Mouse (Mus musculus): ENCODE data around the gene Triobp. TPM values are rescaled to one million over a fixed set of nuclear protein-coding genes. Genes with fewer than 3 reads are reported as not detected.

Triobp gene
- total RNA-seq, 2 experiments from 2014 or later, result 16.3 to 43.6 TPM

GRCm38 (mm10) chr15:79050964-79051363, 103.4 kb downstream of the Triobp start:
- ATAC-seq (replicated peaks; ENCODE audit: low FRiP score, poor library complexity, severe bottlenecking), result no peak

DNA sequence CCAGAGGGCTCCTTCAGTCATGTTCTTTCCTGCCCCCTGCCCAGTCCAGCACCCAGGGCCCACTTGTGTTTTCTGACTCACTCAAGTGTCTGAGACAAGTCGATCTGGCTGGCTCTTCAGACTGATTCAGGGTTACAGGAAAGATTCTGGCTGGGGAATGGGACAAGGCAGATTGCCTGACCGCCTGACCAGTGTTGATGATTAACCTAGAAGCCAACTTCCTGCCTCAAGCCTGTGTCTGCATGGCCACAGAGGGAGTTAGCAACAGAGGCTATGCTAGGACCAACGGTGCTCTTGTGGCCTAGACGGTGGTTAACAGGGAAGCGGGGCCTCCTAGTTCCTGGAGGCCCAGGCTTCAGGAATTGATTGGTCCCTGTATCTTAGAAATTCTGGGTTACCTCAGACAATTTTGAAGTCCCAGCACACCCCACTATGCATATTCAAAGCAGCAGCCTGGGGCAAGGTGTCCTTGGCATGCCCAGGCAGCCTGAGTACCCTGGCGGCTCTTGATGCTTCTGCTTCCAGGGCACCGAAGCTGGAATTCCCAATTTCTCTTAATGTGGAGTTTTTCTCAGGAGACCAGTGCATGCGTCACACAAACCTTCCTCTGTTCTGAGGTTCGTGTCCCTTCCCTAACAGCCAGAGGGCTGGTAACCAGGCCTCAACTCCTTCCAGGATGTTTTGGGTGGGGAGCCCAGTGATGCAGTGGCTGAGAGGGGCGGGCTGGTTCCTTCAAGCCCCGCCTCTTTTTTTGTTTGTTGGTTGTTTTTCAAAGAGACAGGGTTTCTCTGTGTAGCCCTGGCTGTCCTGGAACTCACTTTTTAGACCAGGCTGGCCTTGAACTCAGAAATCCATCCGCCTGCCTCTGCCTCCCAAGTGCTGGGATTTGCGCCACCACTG, 104.2 kb downstream of the Triobp start:
- ATAC-seq (replicated peaks; ENCODE audit: low FRiP score, poor library complexity, severe bottlenecking), result no peak

DNA sequence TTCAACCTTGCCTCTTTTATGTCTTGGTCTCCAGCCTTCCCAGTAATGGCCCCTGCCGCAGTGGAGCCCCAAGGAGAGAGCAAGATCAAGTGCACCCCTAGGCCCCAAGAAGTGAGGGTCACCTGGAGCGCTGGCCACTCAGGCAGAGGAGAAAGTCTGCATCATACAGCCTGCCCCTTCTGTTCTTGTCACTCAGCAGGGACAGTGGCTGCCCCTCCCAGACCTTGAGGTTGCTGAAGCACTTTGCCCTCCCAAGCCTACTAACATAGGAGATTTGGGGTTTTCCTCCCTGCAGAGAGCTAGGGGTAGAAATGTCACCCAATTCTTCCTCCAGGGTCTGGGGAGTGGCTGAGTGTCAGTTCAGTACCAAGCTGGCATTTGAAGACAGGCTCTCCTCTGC, 104.8 kb downstream of the Triobp start:
- ATAC-seq (replicated peaks; ENCODE audit: low FRiP score, poor library complexity, severe bottlenecking), result no peak

Other genes starting within 250 kb of the Triobp start
- not detected in 2 replicates for gene Elfn2, start 229.0 kb upstream of the Triobp start, total RNA-seq (2015; ENCODE audit: low replicate concordance)
- 0.09 TPM in 1 of 2 replicates, not detected in the other for gene Elfn2, start 229.0 kb upstream of the Triobp start, total RNA-seq (2017; ENCODE audit: low replicate concordance)
- gene Mfng, start 174.2 kb upstream of the Triobp start, total RNA-seq (2015; ENCODE audit: low replicate concordance), result 0.38 and 1.7 TPM in 2 replicates
- 0.17 and 0.98 TPM in 2 replicates for gene Mfng, start 174.2 kb upstream of the Triobp start, total RNA-seq (2017; ENCODE audit: low replicate concordance)
- 0.58 TPM in 1 of 2 replicates, not detected in the other for gene Card10, start 144.7 kb upstream of the Triobp start, total RNA-seq (2015; ENCODE audit: low replicate concordance)
- 0.56 TPM in 1 of 2 replicates, not detected in the other for gene Card10, start 144.7 kb upstream of the Triobp start, total RNA-seq (2017; ENCODE audit: low replicate concordance)
- not detected in 2 replicates for gene Cdc42ep1, start 105.1 kb upstream of the Triobp start, total RNA-seq (2015; ENCODE audit: low replicate concordance)
- gene Cdc42ep1, start 105.1 kb upstream of the Triobp start, total RNA-seq (2017; ENCODE audit: low replicate concordance), result 0.70 TPM in 1 of 2 replicates, not detected in the other
- gene Lgals2, start 92.2 kb upstream of the Triobp start, total RNA-seq (2015; ENCODE audit: low replicate concordance), result not detected in 2 replicates
- not detected in 2 replicates for gene Lgals2, start 92.2 kb upstream of the Triobp start, total RNA-seq (2017; ENCODE audit: low replicate concordance)
- gene Gga1, start 70.5 kb upstream of the Triobp start, total RNA-seq (2015; ENCODE audit: low replicate concordance), result 6.5 and 17.1 TPM in 2 replicates
- gene Gga1, start 70.5 kb upstream of the Triobp start, total RNA-seq (2017; ENCODE audit: low replicate concordance), result 3.5 and 3.7 TPM in 2 replicates
- gene Gm49510, start 48.1 kb upstream of the Triobp start, total RNA-seq (2015; ENCODE audit: low replicate concordance), result not detected in 2 replicates
- 0.56 and 0.77 TPM in 2 replicates for gene Gm49510, start 48.1 kb upstream of the Triobp start, total RNA-seq (2017; ENCODE audit: low replicate concordance)
- gene Sh3bp1, start 48.0 kb upstream of the Triobp start, total RNA-seq (2015; ENCODE audit: low replicate concordance), result 13.6 and 15.2 TPM in 2 replicates
- gene Sh3bp1, start 48.0 kb upstream of the Triobp start, total RNA-seq (2017; ENCODE audit: low replicate concordance), result 4.5 and 8.8 TPM in 2 replicates
- 2.7 and 9.4 TPM in 2 replicates for gene Pdxp, start 33.8 kb upstream of the Triobp start, total RNA-seq (2015; ENCODE audit: low replicate concordance)
- gene Pdxp, start 33.8 kb upstream of the Triobp start, total RNA-seq (2017; ENCODE audit: low replicate concordance), result not detected in 2 replicates
- gene Lgals1, start 21.0 kb upstream of the Triobp start, total RNA-seq (2015; ENCODE audit: low replicate concordance), result 46.1 and 56.2 TPM in 2 replicates
- 77.5 and 79.0 TPM in 2 replicates for gene Lgals1, start 21.0 kb upstream of the Triobp start, total RNA-seq (2017; ENCODE audit: low replicate concordance)
- 1.5 and 6.1 TPM in 2 replicates for gene Nol12, start 12.8 kb upstream of the Triobp start, total RNA-seq (2015; ENCODE audit: low replicate concordance)
- 7.6 and 10.7 TPM in 2 replicates for gene Nol12, start 12.8 kb upstream of the Triobp start, total RNA-seq (2017; ENCODE audit: low replicate concordance)
- 6.5 and 8.6 TPM in 2 replicates for gene H1f0, start 80.7 kb downstream of the Triobp start, total RNA-seq (2015; ENCODE audit: low replicate concordance)
- 8.2 and 20.5 TPM in 2 replicates for gene H1f0, start 80.7 kb downstream of the Triobp start, total RNA-seq (2017; ENCODE audit: low replicate concordance)
- not detected in 2 replicates for gene Galr3, start 94.2 kb downstream of the Triobp start, total RNA-seq (2015; ENCODE audit: low replicate concordance)
- not detected in 2 replicates for gene Galr3, start 94.2 kb downstream of the Triobp start, total RNA-seq (2017; ENCODE audit: low replicate concordance)
- 12.3 and 20.0 TPM in 2 replicates for gene Ankrd54, start 115.2 kb downstream of the Triobp start, total RNA-seq (2015; ENCODE audit: low replicate concordance)
- 7.5 and 11.4 TPM in 2 replicates for gene Ankrd54, start 115.2 kb downstream of the Triobp start, total RNA-seq (2017; ENCODE audit: low replicate concordance)
- gene Eif3l, start 127.5 kb downstream of the Triobp start, total RNA-seq (2015; ENCODE audit: low replicate concordance), result 29.4 and 47.6 TPM in 2 replicates
- 51.3 and 56.2 TPM in 2 replicates for gene Eif3l, start 127.5 kb downstream of the Triobp start, total RNA-seq (2017; ENCODE audit: low replicate concordance)
- gene Micall1, start 161.2 kb downstream of the Triobp start, total RNA-seq (2015; ENCODE audit: low replicate concordance), result 0.77 and 1.9 TPM in 2 replicates
- 0.68 and 0.98 TPM in 2 replicates for gene Micall1, start 161.2 kb downstream of the Triobp start, total RNA-seq (2017; ENCODE audit: low replicate concordance)
- 16.1 and 20.7 TPM in 2 replicates for gene Polr2f, start 193.3 kb downstream of the Triobp start, total RNA-seq (2015; ENCODE audit: low replicate concordance)
- gene Polr2f, start 193.3 kb downstream of the Triobp start, total RNA-seq (2017; ENCODE audit: low replicate concordance), result 10.8 and 13.9 TPM in 2 replicates
- not detected in 2 replicates for gene 1700088E04Rik, start 193.5 kb downstream of the Triobp start, total RNA-seq (2015; ENCODE audit: low replicate concordance)
- not detected in 2 replicates for gene 1700088E04Rik, start 193.5 kb downstream of the Triobp start, total RNA-seq (2017; ENCODE audit: low replicate concordance)
- gene Sox10, start 217.5 kb downstream of the Triobp start, total RNA-seq (2015; ENCODE audit: low replicate concordance), result not detected in 2 replicates
- gene Sox10, start 217.5 kb downstream of the Triobp start, total RNA-seq (2017; ENCODE audit: low replicate concordance), result not detected in 2 replicates

Data from erythroblast, adult 5-6 weeks (primary cell).